Mouse (Mus musculus): Measurements from ENCODE around the gene Vmn1r56. TPM values are rescaled to one million over a fixed set of nuclear protein-coding genes. Genes with fewer than 3 reads are reported as not detected.
"Not testable (repeated sequence)": the region's sequence is repeated elsewhere in the genome, so short reads cannot be mapped to it uniquely, and the experiment has no call there.

Gene Vmn1r56
- polyA plus RNA-seq (2016; fragmentation: Nextera tagmentation; extraction: Ambion mirVana): not detected in 2 replicates

- H3K36me3 ChIP-seq; H3K27me3 ChIP-seq (ENCODE audit: low read depth, poor library complexity, severe bottlenecking); H3K4me3 ChIP-seq; H3K4me1 ChIP-seq; H3K9me3 ChIP-seq (replicated peaks); H3K27ac ChIP-seq; DNase-seq (ENCODE audit: low spot score): not testable (repeated sequence)
These were observed at the start of gene Vmn1r56 for GRCm38 (mm10) chr7:5196647-5197046. Gene Vmn1r56 (minus strand): TSS chr7:5196747.

DNA sequence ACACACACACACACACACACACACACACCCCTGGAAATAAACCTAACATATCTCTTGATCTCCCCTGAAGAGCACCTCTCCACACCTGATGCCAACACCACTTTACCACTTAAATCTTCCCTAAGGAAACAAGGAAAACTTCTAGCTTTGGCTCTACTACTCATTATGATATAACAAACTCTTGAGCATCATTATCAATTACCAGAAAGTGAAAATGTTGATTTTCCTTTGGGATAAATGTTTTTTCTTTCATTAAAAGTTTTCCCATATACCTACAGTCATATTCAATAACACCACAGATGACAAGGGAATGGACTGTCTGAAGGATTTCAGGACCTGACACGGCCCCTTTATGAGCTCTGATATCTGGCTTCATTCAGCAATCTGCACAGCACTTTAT lies 21.6 kb upstream of the Vmn1r56 start, which contains the start of gene Vmn1r57:
Vmn1r57 (plus strand) TSS at position 301 of the 400 bp plus-strand sequence.
- H3K4me3 ChIP-seq; H3K9me3 ChIP-seq (replicated peaks): not testable (repeated sequence)

DNA sequence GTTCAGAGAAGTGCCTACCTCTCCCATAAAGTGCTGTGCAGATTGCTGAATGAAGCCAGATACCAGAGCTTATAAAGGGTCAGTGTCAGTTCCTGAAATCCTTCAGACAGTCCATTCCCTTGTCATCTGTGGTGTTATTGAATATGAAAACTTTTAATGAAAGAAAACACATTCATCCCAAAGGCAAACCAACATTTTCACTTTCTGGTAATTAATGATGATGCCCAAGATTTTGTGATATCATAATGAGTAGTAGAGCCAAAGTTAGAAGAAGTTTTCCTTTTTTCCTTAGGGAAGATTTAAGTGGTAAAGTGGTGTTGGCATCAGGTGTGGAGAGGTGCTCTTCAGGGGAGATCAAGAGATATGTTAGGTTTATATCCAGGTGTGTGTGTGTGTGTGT lies 47.0 kb downstream of the Vmn1r56 start, which contains the start of gene Vmn1r55:
Vmn1r55 (minus strand) TSS at position 101 of the 400 bp plus-strand sequence.
- H3K4me3 ChIP-seq, H3K36me3 ChIP-seq, H3K4me1 ChIP-seq: not testable (repeated sequence)

More for the DNA sequence above, 21.6 kb upstream of the Vmn1r56 start, which contains the start of gene Vmn1r57:
- H3K36me3 ChIP-seq; H3K27ac ChIP-seq; H3K27me3 ChIP-seq (ENCODE audit: low read depth, poor library complexity, severe bottlenecking); DNase-seq (ENCODE audit: low spot score); H3K4me1 ChIP-seq: not testable (repeated sequence)
- 74% methylated on average over 1 of the region's 1 CpGs for WGBS

More for the DNA sequence above, 47.0 kb downstream of the Vmn1r56 start, which contains the start of gene Vmn1r55:
- H3K27me3 ChIP-seq (ENCODE audit: low read depth, poor library complexity, severe bottlenecking); H3K9me3 ChIP-seq (replicated peaks); H3K27ac ChIP-seq; DNase-seq (ENCODE audit: low spot score): not testable (repeated sequence)

Other genes starting within 250 kb of the Vmn1r56 start
- 0.10 and 0.18 TPM in 2 replicates for gene Sbk2, start 232.3 kb downstream of the Vmn1r56 start, polyA plus RNA-seq (2016; fragmentation: Nextera tagmentation; extraction: Ambion mirVana)
- not detected in 2 replicates for gene Sbk3, start 225.6 kb downstream of the Vmn1r56 start, polyA plus RNA-seq (2016; fragmentation: Nextera tagmentation; extraction: Ambion mirVana)
- 21.9 and 28.3 TPM in 2 replicates for gene Zfp579, start 200.6 kb downstream of the Vmn1r56 start, polyA plus RNA-seq (2016; fragmentation: Nextera tagmentation; extraction: Ambion mirVana)
- 8.2 and 9.0 TPM in 2 replicates for gene Zfp524, start 182.3 kb downstream of the Vmn1r56 start, polyA plus RNA-seq (2016; fragmentation: Nextera tagmentation; extraction: Ambion mirVana)
- gene Fiz1, start 182.1 kb downstream of the Vmn1r56 start, polyA plus RNA-seq (2016; fragmentation: Nextera tagmentation; extraction: Ambion mirVana): 64.8 and 68.3 TPM in 2 replicates
- gene Gm44973, start 181.3 kb downstream of the Vmn1r56 start, polyA plus RNA-seq (2016; fragmentation: Nextera tagmentation; extraction: Ambion mirVana): 2.0 TPM in 1 of 2 replicates, not detected in the other
- gene Zfp865, start 176.4 kb downstream of the Vmn1r56 start, polyA plus RNA-seq (2016; fragmentation: Nextera tagmentation; extraction: Ambion mirVana): 7.5 and 7.7 TPM in 2 replicates
- gene Ccdc106, start 176.2 kb downstream of the Vmn1r56 start, polyA plus RNA-seq (2016; fragmentation: Nextera tagmentation; extraction: Ambion mirVana): 5.5 and 9.0 TPM in 2 replicates
- gene 4632433K11Rik, start 162.6 kb downstream of the Vmn1r56 start, polyA plus RNA-seq (2016; fragmentation: Nextera tagmentation; extraction: Ambion mirVana): not detected in 2 replicates
- 2.5 and 4.0 TPM in 2 replicates for gene Zfp784, start 158.3 kb downstream of the Vmn1r56 start, polyA plus RNA-seq (2016; fragmentation: Nextera tagmentation; extraction: Ambion mirVana)
- 30.1 and 34.3 TPM in 2 replicates for gene Zfp580, start 145.2 kb downstream of the Vmn1r56 start, polyA plus RNA-seq (2016; fragmentation: Nextera tagmentation; extraction: Ambion mirVana)
- 202 and 203 TPM in 2 replicates for gene U2af2, start 134.6 kb downstream of the Vmn1r56 start, polyA plus RNA-seq (2016; fragmentation: Nextera tagmentation; extraction: Ambion mirVana)
- gene Epn1, start 116.5 kb downstream of the Vmn1r56 start, polyA plus RNA-seq (2016; fragmentation: Nextera tagmentation; extraction: Ambion mirVana): 64.5 and 69.1 TPM in 2 replicates
- not detected in 2 replicates for gene Rfpl4, start 79.8 kb downstream of the Vmn1r56 start, polyA plus RNA-seq (2016; fragmentation: Nextera tagmentation; extraction: Ambion mirVana)
- 0.20 and 0.53 TPM in 2 replicates for gene Rasl2-9, start 70.8 kb downstream of the Vmn1r56 start, polyA plus RNA-seq (2016; fragmentation: Nextera tagmentation; extraction: Ambion mirVana)
- 0.05 TPM in 1 of 2 replicates, not detected in the other for gene Vmn1r55, start 47.1 kb downstream of the Vmn1r56 start, polyA plus RNA-seq (2016; fragmentation: Nextera tagmentation; extraction: Ambion mirVana)
- gene Vmn1r57, start 21.7 kb upstream of the Vmn1r56 start, polyA plus RNA-seq (2016; fragmentation: Nextera tagmentation; extraction: Ambion mirVana): not detected in 2 replicates
- not detected in 2 replicates for gene Gm5065, start 153.8 kb upstream of the Vmn1r56 start, polyA plus RNA-seq (2016; fragmentation: Nextera tagmentation; extraction: Ambion mirVana)
- not detected in 2 replicates for gene Nlrp2, start 154.3 kb upstream of the Vmn1r56 start, polyA plus RNA-seq (2016; fragmentation: Nextera tagmentation; extraction: Ambion mirVana)
- not detected in 2 replicates for gene Vmn1r58, start 216.6 kb upstream of the Vmn1r56 start, polyA plus RNA-seq (2016; fragmentation: Nextera tagmentation; extraction: Ambion mirVana)

Measured in limb, embryonic 10.5 days (tissue).